Mouse (Mus musculus) lung, embryonic 14.5 days (tissue): Measurements from ENCODE around the gene Nsf. TPM values are rescaled to one million over a fixed set of nuclear protein-coding genes. Genes with fewer than 3 reads are reported as not detected.

ENCODE experiments used
- ATAC-seq: fragments of 200-750 bp; cut with Nextera tagmentation; 2 replicates; pipeline ENCODE4 v1.8.0; 2017; ENCODE audit warnings: mild to moderate bottlenecking, moderate TSS enrichment, moderate library complexity; ENCODE audit not compliant: insufficient read depth
- DNase-seq: peaks from one replicate; pipeline ENCODE4 v3.0.0-alpha.2; 2015
- H3K27ac ChIP-seq: fragments of 300-500 bp; sonication (generic); 2 replicates; pipeline ENCODE4 v1.5.1; 2014; ENCODE audit warnings: low read depth, mild to moderate bottlenecking, moderate library complexity
- H3K27me3 ChIP-seq: fragments of 300-500 bp; sonication (generic); 2 replicates; pipeline ENCODE4 v1.6.1; 2014; ENCODE audit warnings: low read length, control low read depth; ENCODE audit not compliant: insufficient read depth
- H3K36me3 ChIP-seq: fragments of 300-500 bp; sonication (generic); 2 replicates; pipeline ENCODE4 v1.6.1; 2014; ENCODE audit warnings: control low read depth; ENCODE audit not compliant: insufficient read depth
- H3K4me1 ChIP-seq: fragments of 300-500 bp; sonication (generic); 2 replicates; pipeline ENCODE4 v1.6.1; 2014; ENCODE audit warnings: antibody characterized with exemption, control low read depth; ENCODE audit not compliant: insufficient read depth
- H3K4me2 ChIP-seq: fragments of 300-500 bp; sonication (generic); 2 replicates; pipeline ENCODE4 v1.6.1; 2014; ENCODE audit warnings: mild to moderate bottlenecking
- H3K4me3 ChIP-seq: fragments of 300-500 bp; sonication (generic); 2 replicates; pipeline ENCODE4 v1.5.1; 2014; ENCODE audit warnings: low read depth, low read length
- H3K9ac ChIP-seq: fragments of 300-500 bp; sonication (generic); 2 replicates; pipeline ENCODE4 v1.6.1; 2014
- H3K9me3 ChIP-seq: fragments of 300-500 bp; sonication (generic); 2 replicates; pipeline ENCODE4 v1.6.1; 2016; ENCODE audit warnings: low read depth, low read length, control low read depth
- CTCF ChIP-seq: IDR thresholded peaks from 2 replicates; pipeline ENCODE4 v1.5.1; 2016; ENCODE audit warnings: antibody characterized with exemption, low read depth
- WGBS: fragments of 180-500 bp; shearing (Covaris S2); extraction: QIAGEN DNeasy Blood & Tissue Kit; methylation state at CpG from one replicate; pipeline ENCODE4 v1.1.7; 2014; 5-methylcytosine and 5-hydroxymethylcytosine counted together
- polyA plus RNA-seq: library from polyadenylated mRNA; unstranded; fragments of >200 nt; fragmentation: Nextera tagmentation; extraction: Ambion mirVana; gene quantifications from 2 replicates; pipeline ENCODE4 v1.2.1, GENCODE M21; 2014

Gene Nsf
- polyA plus RNA-seq, 1 experiment from 2014 or later, result 50.1 TPM

DNA sequence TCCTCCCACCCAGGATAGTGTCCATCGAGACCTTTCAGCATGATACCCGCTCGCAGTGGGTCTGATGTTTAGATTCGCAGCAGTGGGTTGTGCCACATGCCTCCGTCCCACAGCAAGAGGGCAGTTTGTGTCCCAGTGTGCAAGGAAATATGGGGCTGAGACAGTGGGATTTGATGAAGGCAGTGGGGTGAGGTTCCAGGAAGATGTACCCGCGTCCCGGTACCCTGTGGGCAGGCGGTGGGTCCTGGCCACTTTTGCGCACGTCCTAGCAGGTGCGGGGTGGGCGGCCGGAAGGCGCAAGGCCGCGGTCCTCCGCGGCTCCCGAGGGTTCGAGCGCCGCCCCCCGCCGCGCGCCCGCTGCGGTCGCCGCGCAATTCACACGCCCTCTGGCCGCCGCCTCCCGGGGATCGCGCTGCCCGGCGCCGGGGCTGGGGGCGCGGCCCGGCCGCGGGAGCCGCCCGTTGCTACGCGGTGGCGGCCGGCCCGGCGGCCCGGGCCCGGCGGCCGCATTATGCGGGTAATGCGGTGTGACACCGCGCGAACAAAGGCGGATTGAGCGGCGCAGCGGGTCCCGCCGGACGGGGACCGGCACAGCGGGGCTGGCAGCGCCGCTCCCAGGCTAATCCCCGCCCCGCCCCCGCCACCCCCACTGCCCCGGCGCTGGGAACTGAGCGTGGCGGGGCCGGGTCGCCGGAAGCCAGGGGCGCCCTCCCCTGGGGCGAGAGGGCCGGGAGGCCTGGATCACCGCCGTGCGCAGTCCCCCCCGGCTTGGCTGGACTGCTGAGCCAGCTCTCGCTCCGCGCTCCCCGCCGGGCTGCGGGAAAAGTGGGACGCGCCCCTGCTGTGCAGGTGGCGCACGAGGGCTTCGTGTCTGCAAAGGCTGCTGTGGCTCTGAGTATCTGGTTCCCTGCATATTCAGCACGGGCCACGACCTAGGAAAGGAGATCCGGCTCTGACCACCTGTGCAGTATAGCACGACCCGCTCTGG is 144.0 kb downstream of the Nsf start:
- peak overlapping the region; percentile 50 for H3K9ac ChIP-seq
- H3K9me3 ChIP-seq, result no peaks in the 10 kb centered on the region
- H3K4me2 ChIP-seq, result peak overlapping the region; percentile 97
- no peak for TF ChIP-seq CTCF
- no peaks in the 10 kb centered on the region for H3K36me3 ChIP-seq
- ATAC-seq (peak; percentile 61; the same call in 1 of the 2 replicates), DNase-seq (peak; percentile 54)
- no peak overlapping the region for H3K27ac ChIP-seq
- WGBS, result under 1% methylated on average over 97 of the region's 107 CpGs
- H3K27me3 ChIP-seq, result peaks cover 65% of the 10 kb centered on the region
- H3K4me1 ChIP-seq, result no peaks in the 10 kb centered on the region
- H3K4me3 ChIP-seq, result peak overlapping the region; percentile 56

DNA sequence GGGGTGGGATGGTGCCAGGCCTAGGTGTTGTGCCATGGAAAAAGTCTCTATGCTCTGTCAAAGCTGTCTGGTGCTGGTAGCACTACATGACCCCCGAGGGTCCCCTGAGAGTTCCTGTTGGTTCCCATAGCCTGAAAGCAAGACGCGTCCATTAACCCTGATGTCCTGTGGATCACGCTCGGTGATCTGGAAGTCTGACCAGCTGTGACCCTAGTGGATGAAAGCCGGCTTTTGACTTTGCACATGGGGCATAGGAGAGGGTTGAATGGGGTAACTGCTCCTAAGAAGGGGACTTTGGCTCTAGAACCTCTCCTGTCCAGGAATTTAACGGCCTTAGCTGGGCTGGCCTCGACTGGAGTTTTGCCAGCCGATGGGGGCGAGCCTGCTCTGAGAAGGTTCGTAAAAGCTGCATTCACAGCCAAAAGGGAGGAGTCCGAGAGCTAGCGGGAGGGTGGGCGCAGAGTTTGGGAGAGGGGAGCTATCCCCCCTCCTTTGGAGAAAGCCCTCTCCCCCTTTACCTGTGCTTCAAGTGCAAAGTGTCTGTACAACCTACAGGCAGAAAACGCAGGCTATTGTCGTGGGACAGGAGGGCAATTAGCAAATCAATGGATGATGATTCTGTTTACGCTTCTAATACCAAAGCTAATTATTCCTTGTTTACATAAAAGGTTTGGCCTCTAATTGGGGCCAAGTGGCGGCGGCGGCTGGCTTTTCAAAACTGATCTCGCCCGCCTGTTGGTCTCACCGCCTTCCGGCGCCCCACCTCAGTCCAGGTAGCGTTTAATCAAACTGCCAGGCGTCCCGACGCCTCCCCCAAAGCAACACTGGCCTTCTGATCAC is 144.9 kb downstream of the Nsf start:
- no peak for TF ChIP-seq CTCF
- Histone ChIP-seq H3K27ac (no peak overlapping the region), H3K4me2 (peak overlapping the region; percentile 97), H3K4me3 (peak overlapping the region; percentile 56), H3K36me3 (no peaks in the 10 kb centered on the region), H3K9me3 (no peaks in the 10 kb centered on the region), H3K27me3 (peaks cover 65% of the 10 kb centered on the region), H3K9ac (no peak overlapping the region; the same call in 1 of the 2 replicates), H3K4me1 (no peaks in the 10 kb centered on the region)
- ATAC-seq (no peak), DNase-seq (peak; percentile 52)
- WGBS, result 3% methylated on average over 29 of the region's 29 CpGs

DNA sequence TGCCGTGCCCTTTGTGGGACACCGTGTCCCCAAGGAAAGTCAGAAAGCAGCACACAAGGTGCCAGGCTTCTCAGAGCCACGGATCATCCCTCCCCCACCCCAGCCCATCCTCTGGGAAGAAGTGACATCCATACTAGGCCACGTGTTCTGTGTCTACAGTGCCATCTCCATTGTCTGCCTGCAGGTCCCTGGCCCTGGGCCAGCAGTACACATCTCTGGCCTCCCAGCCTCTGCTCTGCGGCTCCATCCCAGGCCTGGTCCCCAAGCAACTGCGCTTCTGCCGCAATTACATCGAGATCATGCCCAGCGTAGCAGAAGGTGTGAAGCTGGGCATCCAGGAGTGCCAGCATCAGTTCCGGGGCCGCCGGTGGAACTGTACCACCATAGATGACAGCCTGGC is 145.9 kb downstream of the Nsf start:
- TF ChIP-seq CTCF, result no peak
- H3K36me3 ChIP-seq, result no peaks in the 10 kb centered on the region
- H3K4me3 ChIP-seq, result no peak overlapping the region
- H3K27ac ChIP-seq, result no peak overlapping the region
- H3K9ac ChIP-seq, result no peak overlapping the region
- peaks cover 59% of the 10 kb centered on the region for H3K27me3 ChIP-seq
- DNase-seq, result no peak
- H3K4me1 ChIP-seq, result no peaks in the 10 kb centered on the region
- ATAC-seq, result no peak
- no peak overlapping the region for H3K4me2 ChIP-seq
- WGBS, result 37% methylated on average over 12 of the region's 12 CpGs
- no peaks in the 10 kb centered on the region for H3K9me3 ChIP-seq

DNA sequence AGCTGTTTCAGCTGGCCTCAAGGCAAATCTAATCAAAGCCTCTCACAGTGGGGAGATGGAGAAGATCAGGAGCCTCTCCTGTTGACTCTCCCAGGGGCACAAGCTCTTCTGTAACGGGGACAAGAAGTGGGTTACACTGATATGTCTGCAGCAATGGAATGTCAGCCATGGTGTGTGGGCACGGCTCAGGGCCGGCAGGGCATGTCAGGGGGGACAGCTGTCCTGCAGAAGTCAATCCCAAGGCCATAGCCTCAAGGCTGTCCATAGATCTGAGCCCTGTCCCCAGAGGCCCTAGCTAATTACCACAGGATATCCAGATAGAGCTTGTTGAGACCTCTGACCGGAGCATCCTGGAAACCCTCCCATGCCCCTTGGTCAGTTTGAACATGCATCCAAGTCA is 149.1 kb downstream of the Nsf start:
- WGBS, result 59% methylated on average over 4 of the region's 4 CpGs
- no peak for TF ChIP-seq CTCF

DNA sequence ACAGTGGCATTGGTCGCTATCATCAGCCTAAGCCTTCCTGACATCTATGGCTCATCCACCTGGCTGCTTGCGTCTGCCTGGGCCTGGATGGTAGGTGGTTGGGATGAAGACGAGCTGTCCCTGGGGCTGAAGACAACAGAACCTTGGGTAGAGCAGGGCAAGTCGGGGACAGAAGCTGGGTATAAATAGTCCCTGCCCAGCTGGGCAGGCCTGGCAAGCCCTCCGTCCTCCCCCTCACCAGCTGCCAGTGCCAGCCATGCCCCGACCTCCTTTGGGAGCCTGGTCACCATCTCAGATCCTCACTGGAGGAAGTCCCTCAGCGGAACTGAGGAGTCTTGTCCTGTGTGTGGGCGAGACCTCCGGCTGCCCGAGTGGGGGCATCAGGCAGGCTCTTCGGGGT is 149.7 kb downstream of the Nsf start:
- no peak overlapping the region for H3K9ac ChIP-seq
- ATAC-seq (no peak), DNase-seq (no peak)
- no peaks in the 10 kb centered on the region for H3K4me1 ChIP-seq
- no peak overlapping the region for H3K4me2 ChIP-seq
- TF ChIP-seq CTCF, result no peak
- 87% methylated on average over 11 of the region's 11 CpGs for WGBS
- no peak overlapping the region for H3K27ac ChIP-seq
- H3K27me3 ChIP-seq, result peaks cover 24% of the 10 kb centered on the region
- no peak overlapping the region for H3K4me3 ChIP-seq
- no peaks in the 10 kb centered on the region for H3K9me3 ChIP-seq
- no peaks in the 10 kb centered on the region for H3K36me3 ChIP-seq

More for the DNA sequence above, 149.1 kb downstream of the Nsf start:
- DNase-seq (no peak), ATAC-seq (no peak)
- H3K4me2 ChIP-seq, result no peak overlapping the region
- no peak overlapping the region for H3K27ac ChIP-seq
- no peaks in the 10 kb centered on the region for H3K9me3 ChIP-seq
- H3K4me1 ChIP-seq, result no peaks in the 10 kb centered on the region
- H3K27me3 ChIP-seq, result peaks cover 31% of the 10 kb centered on the region
- H3K9ac ChIP-seq, result no peak overlapping the region
- H3K36me3 ChIP-seq, result no peaks in the 10 kb centered on the region
- H3K4me3 ChIP-seq, result no peak overlapping the region

DNA sequence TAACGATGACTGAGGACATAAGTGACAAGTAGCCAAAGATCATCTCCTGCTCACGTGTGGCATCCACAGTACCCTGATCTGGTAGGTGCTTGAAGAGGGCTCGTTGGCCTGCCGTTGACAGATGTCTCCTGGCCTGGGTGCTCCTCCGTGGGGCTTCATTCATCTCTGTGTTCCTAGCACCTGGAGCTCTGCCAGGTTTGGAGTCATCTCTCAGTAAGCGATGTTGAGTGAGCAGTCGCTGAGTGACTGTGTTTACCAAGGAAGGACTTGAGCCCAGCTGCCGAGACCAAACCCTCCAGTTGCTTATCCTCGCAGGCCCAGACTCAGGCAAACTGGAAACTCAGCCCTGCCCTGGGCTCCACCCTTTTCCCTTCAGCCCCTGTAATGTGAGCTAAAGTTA is 152.7 kb downstream of the Nsf start:
- Histone ChIP-seq H3K4me3 (no peak overlapping the region), H3K9ac (no peak overlapping the region), H3K4me2 (no peak overlapping the region), H3K9me3 (no peaks in the 10 kb centered on the region), H3K27me3 (peaks cover 1% of the 10 kb centered on the region; the same call in 1 of the 2 replicates), H3K4me1 (no peaks in the 10 kb centered on the region), H3K36me3 (no peaks in the 10 kb centered on the region), H3K27ac (no peak overlapping the region)
- no peak for TF ChIP-seq CTCF
- WGBS, result 26% methylated on average over 9 of the region's 9 CpGs
- DNase-seq (peak; percentile 66), ATAC-seq (peak; percentile 60; the same call in 1 of the 2 replicates)

DNA sequence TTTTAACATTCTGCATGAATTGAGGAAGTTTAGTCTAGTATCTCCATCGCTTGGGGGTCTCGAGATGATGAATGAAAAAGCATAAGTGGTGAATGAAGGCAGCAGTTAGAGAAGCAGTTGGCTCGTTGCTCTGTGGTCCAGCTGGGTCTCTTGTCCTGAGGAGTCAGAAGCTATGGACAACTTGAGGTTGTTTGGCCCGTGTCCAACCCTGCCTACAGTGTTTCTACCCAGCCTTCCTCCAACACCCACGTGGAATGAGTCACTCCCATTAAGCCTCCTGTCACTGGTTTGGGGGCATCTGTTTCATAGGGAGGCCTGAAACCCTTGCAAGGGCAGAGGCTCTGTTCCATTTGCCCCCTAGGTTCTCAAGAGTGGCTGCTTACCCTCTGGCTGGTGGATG is 163.9 kb downstream of the Nsf start:
- Histone ChIP-seq H3K4me1 (no peaks in the 10 kb centered on the region), H3K27ac (no peak overlapping the region), H3K36me3 (no peaks in the 10 kb centered on the region), H3K27me3 (peaks cover 11% of the 10 kb centered on the region), H3K9ac (no peak overlapping the region), H3K4me3 (no peak overlapping the region), H3K9me3 (no peaks in the 10 kb centered on the region), H3K4me2 (no peak overlapping the region)
- peak; percentile 36 for DNase-seq
- no peak for ATAC-seq
- TF ChIP-seq CTCF, result no peak
- 43% methylated on average over 5 of the region's 5 CpGs for WGBS
